Mouse (Mus musculus): Measurements from ENCODE around the gene Islr.

The Islr gene

GRCm38 (mm10) chr9:58112321-58112751 is 91.8 kb downstream of the Islr start:
- no peak for DNase-seq (ENCODE audit: low read depth, low spot score)

- no peak for DNase-seq (ENCODE audit: low read depth, low spot score)
Measured at GRCm38 (mm10) chr9:58111431-58111830, 92.7 kb downstream of the Islr start.

GRCm38 (mm10) chr9:58110787-58111186 is 93.3 kb downstream of the Islr start:
- no peak for DNase-seq (ENCODE audit: low read depth, low spot score)

GRCm38 (mm10) chr9:58107494-58107893 is 96.6 kb downstream of the Islr start:
- no peak for DNase-seq (ENCODE audit: low read depth, low spot score)
